Mouse (Mus musculus) 3T3-L1 (cell line): ENCODE measurements around the gene Rxra.

Experiments used
- DNase-seq: peaks from one replicate; pipeline ENCODE4 v3.0.0-alpha.2; 2015; ENCODE audit warnings: low read depth, low spot score

Gene Rxra

GRCm38 (mm10) chr2:27806691-27807090, 130.5 kb downstream of the Rxra start:
- no peak for DNase-seq

GRCm38 (mm10) chr2:27807684-27808083, 131.4 kb downstream of the Rxra start:
- DNase-seq: peak; percentile 31

GRCm38 (mm10) chr2:27809897-27810296, 133.7 kb downstream of the Rxra start:
- peak; percentile 72 for DNase-seq
